Mouse (Mus musculus): ENCODE measurements around the gene Ace3. TPM values are rescaled to one million over a fixed set of nuclear protein-coding genes. Genes with fewer than 3 reads are reported as not detected.
"Not testable (repeated sequence)": the region's sequence is repeated elsewhere in the genome, so short reads cannot be mapped to it uniquely, and the experiment has no call there.

Gene Ace3
- total RNA-seq, 2 experiments from 2014 or later = not detected

GRCm38 (mm10) chr11:105978634-105979033, 15.8 kb upstream of the Ace3 start:
- no peak for DNase-seq

GRCm38 (mm10) chr11:105984452-105984851, 10.0 kb upstream of the Ace3 start:
- DNase-seq = no peak

- DNase-seq = peak in 1 of 2 experiments; percentile 21
These were observed 7.0 kb upstream of the Ace3 start for GRCm38 (mm10) chr11:105987446-105987845.

- no peak for DNase-seq
These were observed 5.0 kb upstream of the Ace3 start for GRCm38 (mm10) chr11:105989446-105989845.

- no peak for DNase-seq
These were observed 4.2 kb upstream of the Ace3 start for GRCm38 (mm10) chr11:105990231-105990630.

GRCm38 (mm10) chr11:106000062-106000461, 5.6 kb downstream of the Ace3 start:
- no peak for DNase-seq

- DNase-seq = peak in 1 of 2 experiments; percentile 38
These were observed 7.2 kb downstream of the Ace3 start for GRCm38 (mm10) chr11:106001718-106002117.

GRCm38 (mm10) chr11:106004576-106004975, 10.1 kb downstream of the Ace3 start:
- no peak for DNase-seq

- no peak for DNase-seq
These were observed 11.5 kb downstream of the Ace3 start for GRCm38 (mm10) chr11:106005970-106006369.

- DNase-seq = peak; percentile 44 to 85
These were observed 13.3 kb downstream of the Ace3 start, which contains the start of gene Kcnh6 for GRCm38 (mm10) chr11:106007821-106008220. Kcnh6 (plus strand) TSS chr11:106008124.

GRCm38 (mm10) chr11:106012711-106013110, 18.2 kb downstream of the Ace3 start:
- no peak for DNase-seq

- peak; percentile 60 to 61 for DNase-seq
These were observed 19.2 kb downstream of the Ace3 start for GRCm38 (mm10) chr11:106013556-106014225.

GRCm38 (mm10) chr11:106016440-106016839, 22.0 kb downstream of the Ace3 start:
- DNase-seq = no peak

- DNase-seq = no peak
These were observed 25.7 kb downstream of the Ace3 start for GRCm38 (mm10) chr11:106020051-106020763.

GRCm38 (mm10) chr11:106025774-106026173, 31.3 kb downstream of the Ace3 start:
- no peak for DNase-seq

GRCm38 (mm10) chr11:106026465-106027151, 32.1 kb downstream of the Ace3 start:
- DNase-seq = peak; percentile 54 to 70

- no peak for DNase-seq
These were observed 33.1 kb downstream of the Ace3 start for GRCm38 (mm10) chr11:106027607-106028006.

- DNase-seq = not testable (repeated sequence)
These were observed 37.6 kb downstream of the Ace3 start for GRCm38 (mm10) chr11:106032074-106032473.

- DNase-seq = peak; percentile 50 to 55
These were observed 39.0 kb downstream of the Ace3 start for GRCm38 (mm10) chr11:106033491-106033919.

- no peak for DNase-seq
These were observed 40.5 kb downstream of the Ace3 start for GRCm38 (mm10) chr11:106034986-106035385.

- DNase-seq = peak; percentile 98 to 100
These were observed 42.3 kb downstream of the Ace3 start, which contains the start of gene Dcaf7 for GRCm38 (mm10) chr11:106036548-106037417. Dcaf7 (plus strand) TSS chr11:106036872.

GRCm38 (mm10) chr11:106037418-106037751, 42.9 kb downstream of the Ace3 start:
- DNase-seq = no peak

All from heart, adult 18-20 months (tissue).